Mouse (Mus musculus) regulatory T cell (primary cell): ENCODE results near the gene Stat1.

Source experiments
- in situ Hi-C: fragments of 300-600 bp; cut with MboI, MseI; formaldehyde crosslinking; loops from one replicate; pipeline ENCODE4 v1.15.1; 2025; ENCODE audit warnings: high pct_unique_total_duplicates

The Stat1 gene

DNA sequence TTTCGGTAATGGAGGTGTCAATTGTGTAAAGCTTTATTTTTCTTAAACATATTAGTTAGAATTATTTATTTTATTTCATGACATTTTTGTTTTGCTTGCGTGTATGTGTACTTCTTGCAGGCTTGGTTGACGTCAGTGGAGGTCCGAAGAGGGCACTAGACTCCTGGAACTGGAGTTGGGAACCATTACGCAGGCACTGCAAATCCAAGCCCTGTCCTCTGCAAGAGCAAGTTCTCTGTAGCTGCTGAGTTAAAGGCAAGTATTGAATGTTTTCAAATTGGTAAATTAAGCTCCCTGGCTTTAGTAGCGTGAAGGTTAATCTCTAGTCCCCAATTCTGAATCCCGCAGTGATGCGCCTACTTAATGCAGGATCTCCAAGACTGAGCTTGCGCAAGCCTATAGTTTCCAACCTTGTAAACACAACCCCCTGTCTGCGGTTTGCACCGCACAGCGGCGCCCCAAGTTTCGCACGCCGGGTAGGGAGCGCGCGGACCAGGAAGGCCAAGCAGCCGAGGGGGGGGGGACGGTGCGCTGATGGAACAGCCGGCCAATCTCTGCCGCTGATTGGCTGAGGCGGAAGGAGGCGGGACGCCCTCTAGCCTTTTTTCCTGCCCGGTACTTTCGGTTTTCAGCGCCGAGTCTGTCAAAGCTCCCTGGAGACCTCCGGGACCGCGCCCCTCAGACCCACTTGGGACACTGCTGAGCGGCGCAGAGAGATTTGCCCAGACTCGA, at the start of gene Stat1:
Stat1 (plus strand) TSS at position 581 of the 732 bp plus-strand sequence.
- in situ Hi-C loops, result no loop called here

DNA sequence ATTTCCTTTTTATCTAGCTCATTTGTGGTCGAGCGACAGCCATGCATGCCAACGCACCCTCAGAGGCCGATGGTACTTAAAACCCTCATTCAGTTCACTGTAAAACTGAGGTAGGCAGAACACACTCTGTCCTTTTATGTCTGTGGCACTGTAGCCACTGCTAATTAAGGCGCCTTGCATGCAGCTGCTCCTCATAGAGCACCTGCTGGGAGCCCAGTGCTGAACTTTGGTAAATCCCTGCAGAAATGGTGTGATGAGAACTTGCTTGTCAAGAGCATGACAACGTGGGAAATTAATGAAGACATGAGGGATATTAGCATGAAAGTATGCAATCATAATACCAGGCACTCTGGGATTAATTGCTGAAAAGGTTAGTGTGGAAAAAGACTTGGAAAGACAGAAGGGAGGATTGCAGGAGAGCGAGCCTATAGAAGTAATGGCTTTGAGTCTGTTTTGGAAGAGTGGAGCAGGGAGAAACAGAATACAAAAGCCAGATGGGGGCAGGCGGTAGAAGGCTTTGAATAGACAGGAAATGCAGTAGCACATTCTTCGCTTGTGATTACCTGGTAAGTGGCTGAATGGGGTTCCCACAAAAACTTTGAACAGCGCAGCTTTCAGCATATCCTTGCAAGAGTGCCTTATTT, 39.4 kb upstream of the Stat1 start:
- in situ Hi-C loops, result no loop called here

DNA sequence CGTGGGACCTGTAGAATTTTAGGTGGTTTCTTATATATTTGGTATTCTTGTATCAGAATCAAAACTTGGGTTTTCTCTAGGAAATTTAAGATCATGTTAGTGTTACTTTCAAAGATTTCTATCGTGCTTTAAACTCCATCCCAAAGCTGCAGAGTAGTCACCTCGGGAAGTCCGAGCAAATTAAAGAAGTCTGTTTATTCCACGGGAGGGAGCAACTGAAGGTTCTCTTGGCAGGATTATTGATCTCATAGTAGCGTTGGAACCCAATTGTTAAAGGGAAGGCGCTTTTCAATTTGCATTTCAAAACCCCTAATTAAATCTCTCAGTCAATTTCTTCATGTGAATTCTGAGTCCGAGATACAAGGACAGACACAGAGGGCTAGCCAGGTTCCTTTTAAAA, 38.9 kb upstream of the Stat1 start:
- in situ Hi-C loops, result no loop called here

DNA sequence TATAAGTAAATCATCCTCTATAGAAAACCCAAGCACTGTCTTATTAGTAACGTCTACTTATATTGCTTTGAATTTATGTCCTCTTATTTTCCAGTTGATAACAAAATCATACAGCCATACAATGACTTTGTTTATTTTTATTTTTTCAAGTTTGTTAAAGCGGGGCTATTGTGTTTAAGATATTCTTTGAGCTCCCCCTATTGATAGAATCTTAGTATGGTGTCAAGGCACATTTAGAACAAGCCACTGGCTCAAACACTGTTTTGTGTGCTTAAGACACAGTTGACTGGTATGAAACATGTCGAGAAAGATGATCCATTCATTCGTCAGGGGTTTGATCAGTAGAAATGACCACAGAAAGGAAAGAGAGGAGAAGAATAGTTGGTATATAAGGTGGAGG, 33.0 kb upstream of the Stat1 start:
- in situ Hi-C loops, result loop anchor here (5.0 kb wide), 1 partner anchor 439 kb away; no protein-coding TSS in a partner anchor

DNA sequence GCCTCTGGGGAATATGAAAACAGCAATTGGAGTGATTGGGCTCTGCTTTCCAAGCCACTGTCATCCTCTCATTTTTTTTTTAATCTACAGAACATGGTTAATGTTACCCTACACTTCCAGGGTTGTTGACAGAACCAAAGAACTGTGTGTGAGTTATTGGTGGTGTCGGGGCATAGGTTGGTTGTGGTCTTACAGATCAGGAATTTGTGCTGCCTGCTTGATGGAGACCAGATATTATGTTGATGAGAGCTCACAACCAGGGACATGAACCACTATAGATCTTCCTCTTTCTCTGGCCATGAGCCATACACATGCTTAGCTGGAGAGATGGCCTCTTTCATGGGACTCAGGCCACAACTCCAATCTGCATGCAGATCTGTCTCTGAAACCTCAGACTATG, 32.1 kb upstream of the Stat1 start:
- in situ Hi-C loops, result loop anchor here (5.0 kb wide), 1 partner anchor 440 kb away; no protein-coding TSS in a partner anchor

DNA sequence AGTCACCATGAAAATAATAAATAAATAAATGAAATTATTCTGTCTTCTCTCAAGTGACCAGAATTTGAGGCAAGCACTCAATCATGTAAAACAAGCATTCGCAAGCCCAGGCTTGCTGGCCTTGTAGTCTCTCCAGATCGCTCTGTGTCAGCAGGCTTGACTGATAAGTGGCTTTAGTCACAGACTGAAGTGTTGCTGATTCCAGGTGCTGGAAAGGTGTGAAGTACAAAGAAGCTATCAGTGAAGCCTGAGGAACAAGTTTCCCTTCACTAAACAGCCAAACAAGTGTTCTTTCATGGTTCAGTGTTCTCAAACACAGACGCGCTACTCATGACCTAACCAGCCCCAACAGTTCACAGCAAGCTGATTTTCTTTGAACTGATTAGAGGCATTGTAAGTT, 30.6 kb upstream of the Stat1 start:
- in situ Hi-C loops, result loop anchor here (5.0 kb wide), 1 partner anchor 441 kb away; no protein-coding TSS in a partner anchor

DNA sequence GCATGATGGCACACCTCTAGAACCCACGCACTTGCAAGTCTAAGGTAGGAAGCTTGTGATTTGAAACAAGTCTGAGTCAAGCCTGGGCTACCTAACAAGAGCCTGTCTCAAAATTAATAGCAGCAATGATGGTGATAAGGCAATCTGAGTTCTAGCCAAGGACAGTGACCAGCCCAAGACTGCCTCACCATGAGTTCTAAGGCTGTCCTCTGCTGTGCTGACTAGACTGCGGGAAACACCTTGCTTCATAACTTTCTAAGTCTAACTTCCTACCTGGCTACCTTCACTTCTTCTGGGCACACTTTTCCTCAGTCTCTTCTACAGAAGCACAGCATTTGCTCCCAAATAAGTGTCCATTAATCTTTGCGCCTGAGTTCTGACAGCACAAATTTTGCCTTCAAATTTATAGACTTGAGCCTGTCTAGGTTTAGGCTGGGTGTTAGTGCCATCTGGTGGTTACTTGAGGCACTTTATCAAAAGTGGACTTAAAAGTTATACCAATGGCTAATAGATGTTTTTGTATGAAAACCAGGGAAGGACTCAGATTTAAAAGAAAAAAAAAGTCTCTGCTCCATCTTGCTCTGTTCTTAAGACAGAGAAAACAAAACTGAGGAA, 20.5 kb upstream of the Stat1 start:
- in situ Hi-C loops, result loop anchor here (5.0 kb wide), 1 partner anchor 96 kb away; no protein-coding TSS in a partner anchor

DNA sequence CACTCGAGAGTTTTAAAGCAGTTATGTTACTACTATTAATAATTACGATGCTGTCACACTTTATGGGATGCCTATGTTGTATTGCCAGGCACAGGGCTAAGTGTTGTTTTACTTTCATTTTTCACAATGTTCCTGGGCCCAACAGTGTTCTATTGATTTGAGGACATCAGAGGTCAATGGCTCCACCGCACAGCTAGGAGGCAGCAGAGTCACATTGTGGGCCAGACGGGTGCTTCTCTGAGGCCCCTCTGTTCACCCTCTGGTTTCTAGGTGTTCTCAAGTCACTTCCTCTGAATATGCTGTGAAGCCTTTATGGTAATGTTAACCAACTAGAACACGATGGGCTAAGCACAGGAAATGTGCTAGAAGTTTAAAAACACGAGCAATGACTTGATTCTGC, 18.7 kb upstream of the Stat1 start:
- in situ Hi-C loops, result no loop called here

DNA sequence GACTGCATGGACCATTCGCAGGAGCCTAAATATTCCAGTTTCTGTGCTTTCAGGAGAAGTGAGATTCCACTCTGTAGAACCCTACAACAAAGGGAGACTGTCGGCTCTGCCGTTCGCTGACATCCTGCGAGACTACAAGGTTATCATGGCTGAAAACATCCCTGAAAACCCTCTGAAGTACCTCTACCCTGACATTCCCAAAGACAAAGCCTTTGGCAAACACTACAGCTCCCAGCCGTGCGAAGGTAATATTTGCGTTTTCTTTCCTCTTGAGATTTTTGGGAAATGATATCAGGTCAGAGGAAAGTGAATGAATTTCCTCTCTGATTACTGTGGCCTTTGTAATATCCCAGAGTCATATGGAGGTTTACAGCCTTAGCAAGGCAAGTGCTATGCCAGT, 16.4 kb upstream of the Stat1 start:
- in situ Hi-C loops, result no loop called here

DNA sequence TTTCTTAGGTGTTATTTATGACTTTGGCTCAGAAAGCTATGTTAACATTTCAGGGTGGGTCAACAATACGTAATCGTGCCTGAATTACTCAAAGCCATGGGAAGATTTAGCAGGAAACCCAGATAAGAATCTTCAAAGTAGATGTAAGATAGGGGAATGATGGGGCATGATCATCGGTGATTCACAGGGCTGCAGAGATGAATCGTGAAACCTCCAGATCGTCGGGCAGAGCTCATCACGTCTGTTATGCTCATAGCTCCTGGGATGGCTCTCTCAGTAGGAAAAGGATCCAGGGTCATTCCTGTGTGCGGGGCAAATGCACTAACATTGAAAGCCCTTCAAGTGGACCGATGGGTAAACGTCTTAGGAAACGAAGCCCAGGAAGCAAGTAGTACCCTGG, 12.0 kb upstream of the Stat1 start:
- in situ Hi-C loops, result no loop called here

DNA sequence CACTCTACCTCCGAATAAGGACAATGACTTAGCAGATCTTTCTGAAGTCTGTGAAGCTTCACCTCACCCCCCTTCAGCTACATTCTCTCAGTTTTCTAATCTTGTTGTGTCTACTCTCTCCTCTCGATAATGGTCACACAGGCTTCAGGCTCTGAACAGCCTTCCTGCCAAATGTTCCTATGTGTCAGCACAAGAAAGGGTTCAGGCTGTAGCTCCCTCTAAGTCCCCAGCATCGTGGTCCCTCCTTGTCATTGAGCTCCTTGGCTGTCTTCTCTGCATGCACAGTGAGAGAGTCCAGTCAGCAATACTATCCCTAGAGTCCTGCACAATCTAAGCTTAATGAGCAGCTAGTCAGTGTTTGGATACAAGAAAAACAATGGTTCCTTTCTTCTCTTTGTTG, 8.0 kb upstream of the Stat1 start:
- in situ Hi-C loops, result no loop called here

DNA sequence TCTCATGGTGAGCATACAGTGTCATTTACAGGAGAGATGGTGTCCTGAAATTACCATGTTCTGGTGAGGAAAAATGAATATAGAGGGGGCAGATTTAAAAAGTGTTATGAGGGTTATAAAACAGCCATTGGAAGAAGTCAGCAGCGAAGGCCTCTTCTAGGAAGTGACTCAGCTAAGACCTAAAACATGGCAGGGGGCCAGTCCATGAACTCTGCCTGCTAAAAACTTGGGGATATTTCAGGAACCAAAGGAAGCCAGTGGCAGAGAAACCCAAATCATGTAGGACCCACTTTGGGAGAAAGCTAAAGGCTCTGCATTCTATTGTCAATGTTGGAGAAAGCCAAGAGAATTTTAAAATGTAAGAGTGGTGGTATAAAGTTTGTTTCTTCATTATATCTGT, 6.9 kb upstream of the Stat1 start:
- in situ Hi-C loops, result no loop called here

DNA sequence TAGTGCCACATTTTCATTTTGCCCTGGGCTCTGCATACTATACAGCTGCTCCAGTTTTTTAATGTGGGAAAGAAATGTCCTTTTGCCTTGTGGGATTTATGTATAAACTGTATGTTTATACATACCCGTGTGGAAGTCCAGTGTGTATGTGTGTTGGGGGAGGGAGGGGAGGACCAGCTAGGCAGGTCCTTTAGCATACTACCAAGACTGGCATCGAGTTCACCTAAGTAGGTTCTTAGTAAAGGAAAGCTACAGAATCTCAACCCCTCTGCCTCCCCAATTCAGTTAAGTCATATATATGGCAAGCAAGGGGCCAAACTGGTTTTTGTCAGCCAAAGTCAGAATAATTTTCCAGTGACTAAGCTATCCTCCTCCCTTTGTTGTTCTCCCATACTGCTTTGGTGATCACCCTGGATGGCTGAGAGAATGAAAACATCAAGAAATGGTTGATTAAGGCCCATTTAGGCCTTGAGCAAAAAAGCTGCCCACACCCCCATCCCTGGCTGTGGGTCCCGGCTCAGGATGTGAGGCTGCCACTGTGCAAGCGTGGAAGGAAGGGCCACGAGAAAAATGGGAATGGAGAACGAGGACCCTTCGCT, 6.1 kb upstream of the Stat1 start:
- in situ Hi-C loops, result no loop called here

DNA sequence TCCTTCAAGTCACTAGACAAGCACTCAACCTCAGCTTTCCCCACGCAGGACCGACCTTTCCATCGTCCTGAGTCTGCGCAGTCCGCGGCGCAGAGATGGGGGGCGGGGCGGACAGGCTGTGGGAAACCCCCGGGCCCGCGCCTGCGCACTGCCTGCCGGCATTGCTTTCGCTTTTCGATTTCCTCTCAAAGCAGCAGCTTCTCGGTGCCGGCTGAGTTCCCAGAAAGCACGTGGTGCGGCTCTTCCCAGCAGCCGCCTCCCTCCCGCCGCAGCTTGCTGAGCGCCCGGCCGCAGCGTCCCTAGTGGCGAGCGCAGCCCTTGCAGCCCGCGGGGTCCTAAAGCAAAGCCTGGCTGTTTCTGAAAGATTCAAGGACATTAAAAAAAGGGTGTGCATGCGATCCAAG, 5.6 kb upstream of the Stat1 start:
- in situ Hi-C loops, result no loop called here

DNA sequence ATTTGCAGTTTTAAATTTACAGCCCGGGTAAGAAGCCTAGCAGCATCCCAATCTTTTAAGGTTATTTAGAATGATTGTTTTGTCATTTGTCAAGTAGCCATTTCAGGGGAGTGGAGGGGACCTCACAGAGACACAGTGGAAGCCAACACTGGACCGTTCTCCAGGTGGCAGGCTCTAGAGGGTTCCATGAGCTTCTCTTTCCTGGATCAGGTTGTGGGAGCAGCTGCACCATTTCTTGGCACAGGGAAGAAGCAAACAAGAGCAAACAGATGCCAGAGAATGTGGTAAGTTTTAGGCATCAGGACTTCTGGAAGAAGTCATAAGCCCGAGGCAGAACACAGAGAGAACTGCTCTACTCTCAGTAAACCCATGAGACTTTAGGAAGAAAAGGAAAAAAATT, 2.8 kb upstream of the Stat1 start:
- in situ Hi-C loops, result no loop called here

DNA sequence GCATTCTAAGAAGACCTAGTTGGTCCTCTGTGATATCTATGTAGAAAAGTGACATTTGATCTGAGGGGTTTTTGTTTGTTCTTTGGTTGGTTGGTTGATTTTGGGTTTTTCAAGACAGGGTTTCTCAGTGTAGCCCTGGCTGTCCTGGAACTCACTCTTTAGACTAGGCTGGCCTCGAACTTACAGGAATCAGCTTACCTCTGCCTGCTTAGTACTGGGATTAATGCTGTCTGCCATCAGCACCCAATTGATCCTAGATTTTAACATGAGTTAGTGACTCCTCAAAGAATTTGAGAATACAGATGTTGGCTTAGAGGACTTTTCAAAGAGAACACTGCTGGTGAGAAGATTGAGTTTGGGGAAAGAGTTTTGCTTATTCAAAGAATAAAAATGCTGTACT, 1.5 kb upstream of the Stat1 start:
- in situ Hi-C loops, result no loop called here

DNA sequence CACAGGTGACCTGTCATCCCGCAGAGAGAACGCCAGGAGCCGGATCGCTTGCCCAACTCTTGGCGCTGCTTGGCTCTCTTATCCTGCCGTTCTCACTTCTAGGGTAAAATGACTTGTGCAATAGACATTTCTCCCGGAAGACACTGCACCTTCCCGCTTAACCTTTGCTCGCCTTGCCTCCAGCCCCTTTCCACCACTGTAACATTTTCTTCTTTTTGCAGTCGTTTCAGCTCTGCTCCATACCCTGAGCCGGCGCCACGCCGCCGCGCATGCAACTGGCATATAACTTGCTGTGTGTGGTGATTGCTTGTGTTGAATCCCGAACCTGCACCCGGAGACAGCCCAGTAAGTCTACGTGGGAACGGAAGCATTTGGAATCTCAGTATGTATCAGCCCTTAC, 451 bp downstream of the Stat1 start:
- in situ Hi-C loops, result no loop called here

DNA sequence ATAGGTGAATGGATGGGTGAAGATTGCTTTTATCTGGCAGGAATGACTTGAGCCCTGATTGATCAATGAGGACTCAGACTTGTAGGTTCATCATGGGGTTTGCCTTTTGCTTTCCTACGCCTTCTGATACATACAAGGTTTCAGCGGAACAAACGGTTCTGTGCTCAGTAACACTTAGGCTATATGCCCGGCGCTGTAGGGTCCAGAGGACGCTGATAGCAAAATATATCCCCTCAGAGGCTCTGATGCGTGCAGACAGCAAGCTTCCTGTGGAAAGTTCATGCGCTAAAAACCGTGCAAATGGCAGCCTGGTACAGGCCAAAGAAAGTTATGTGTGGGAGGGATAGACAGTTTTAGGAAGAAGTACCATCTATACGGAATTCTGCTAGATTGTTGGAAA, 951 bp downstream of the Stat1 start:
- in situ Hi-C loops, result no loop called here

DNA sequence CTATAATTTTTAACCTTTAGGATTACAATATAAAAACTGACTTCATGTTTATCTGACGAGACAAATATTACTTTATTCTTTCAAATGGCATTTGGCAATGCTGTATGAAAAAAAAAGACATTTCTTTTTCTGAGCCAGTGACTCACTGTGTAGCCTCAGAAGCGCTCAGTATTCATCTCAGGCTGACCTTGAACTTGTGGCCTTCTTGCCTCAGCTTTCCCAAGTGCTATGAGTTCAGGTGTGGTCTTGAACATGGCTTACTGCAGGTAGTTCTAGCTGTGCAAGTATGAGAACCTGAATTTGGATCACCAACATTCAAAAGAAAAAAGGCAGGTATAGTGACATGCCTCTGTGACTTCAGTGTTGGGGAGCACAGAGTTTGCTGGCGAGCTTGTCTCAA, 1.8 kb downstream of the Stat1 start:
- in situ Hi-C loops, result no loop called here

DNA sequence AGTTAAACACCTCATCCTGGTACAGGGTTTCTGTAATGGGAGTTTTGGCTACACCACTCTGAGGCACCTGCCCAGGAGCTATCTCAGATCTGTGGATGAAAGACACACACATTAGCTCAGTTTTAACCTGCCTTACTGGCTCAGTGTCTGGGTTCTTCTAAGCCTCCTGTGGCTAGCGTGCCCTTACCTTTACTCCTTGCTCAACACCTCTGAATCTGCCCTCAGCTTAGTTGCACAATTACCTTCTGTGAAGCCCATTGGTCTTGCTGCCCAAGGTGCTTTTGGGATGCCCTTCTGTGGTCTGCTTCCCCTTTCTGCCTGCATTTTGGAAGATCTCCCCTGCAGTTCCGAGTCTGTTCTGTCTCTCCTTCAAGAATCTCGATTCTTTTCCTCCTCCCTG, 5.6 kb downstream of the Stat1 start:
- in situ Hi-C loops, result no loop called here

DNA sequence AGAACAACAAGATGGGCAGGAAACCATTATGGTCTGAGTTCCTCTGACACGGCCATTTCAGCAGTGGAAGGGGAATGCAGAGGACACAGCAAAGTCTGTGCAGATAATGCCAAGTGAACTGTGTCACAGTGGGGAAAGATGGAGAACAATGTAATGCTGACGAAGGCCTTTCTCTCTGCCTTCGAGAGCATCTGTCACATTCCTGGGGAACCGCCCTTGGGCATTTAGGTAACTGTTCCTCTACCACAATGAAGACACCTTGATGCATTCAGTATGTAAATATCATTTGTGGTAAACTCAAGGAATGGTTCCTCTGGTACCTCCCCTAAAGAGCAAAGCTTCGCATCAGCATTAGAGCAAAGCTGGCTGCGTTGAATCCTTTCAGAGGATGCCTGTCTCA, 8.1 kb downstream of the Stat1 start:
- in situ Hi-C loops, result no loop called here

DNA sequence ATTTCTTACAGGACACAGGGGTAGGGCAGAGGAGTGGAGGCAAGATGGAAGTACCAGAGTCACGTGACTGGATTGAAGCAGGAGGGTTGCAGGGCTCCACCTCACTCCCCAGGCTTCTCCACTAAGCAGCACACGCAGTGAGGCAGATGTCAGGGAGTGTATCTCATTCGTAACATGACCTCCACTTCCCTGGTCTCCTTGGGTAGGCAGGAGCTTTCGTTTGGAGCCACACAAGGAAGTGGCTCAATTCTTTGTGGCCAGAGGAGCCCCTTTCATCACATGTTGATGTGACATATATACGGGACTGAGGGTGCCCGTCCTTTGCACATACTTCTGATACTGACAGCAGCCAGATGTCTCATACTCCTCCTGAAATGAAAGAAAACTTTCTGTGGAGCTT, 10.6 kb downstream of the Stat1 start:
- in situ Hi-C loops, result no loop called here
